Mouse (Mus musculus): ENCODE measurements around the gene Camk1d.
"Not testable (repeated sequence)": the region's sequence is repeated elsewhere in the genome, so short reads cannot be mapped to it uniquely, and the experiment has no call there.

Camk1d gene

GRCm38 (mm10) chr2:5563685-5564084 lies 150.6 kb downstream of the Camk1d start:
- DNase-seq (ENCODE audit: low spot score): no peak

- no peak for DNase-seq (ENCODE audit: low spot score)
These were observed 152.9 kb downstream of the Camk1d start for GRCm38 (mm10) chr2:5561446-5561845.

GRCm38 (mm10) chr2:5553264-5553663 lies 161.1 kb downstream of the Camk1d start:
- no peak for DNase-seq (ENCODE audit: low spot score)

- DNase-seq (ENCODE audit: low spot score): no peak
These were observed 162.5 kb downstream of the Camk1d start for GRCm38 (mm10) chr2:5551758-5552255.

GRCm38 (mm10) chr2:5549334-5549733 lies 165.0 kb downstream of the Camk1d start:
- DNase-seq (ENCODE audit: low spot score): no peak

GRCm38 (mm10) chr2:5548872-5549271 lies 165.4 kb downstream of the Camk1d start:
- no peak for DNase-seq (ENCODE audit: low spot score)

GRCm38 (mm10) chr2:5540870-5541269 lies 173.4 kb downstream of the Camk1d start:
- no peak for DNase-seq (ENCODE audit: low spot score)

- not testable (repeated sequence) for DNase-seq (ENCODE audit: low spot score)
These were observed 174.4 kb downstream of the Camk1d start for GRCm38 (mm10) chr2:5539894-5540293.

GRCm38 (mm10) chr2:5533868-5534267 lies 180.4 kb downstream of the Camk1d start:
- no peak for DNase-seq (ENCODE audit: low spot score)

- no peak for DNase-seq (ENCODE audit: low spot score)
These were observed 184.3 kb downstream of the Camk1d start for GRCm38 (mm10) chr2:5529992-5530391.

GRCm38 (mm10) chr2:5519221-5519669 lies 195.1 kb downstream of the Camk1d start:
- no peak for DNase-seq (ENCODE audit: low spot score)

- no peak for DNase-seq (ENCODE audit: low spot score)
These were observed 199.2 kb downstream of the Camk1d start for GRCm38 (mm10) chr2:5515106-5515505.

GRCm38 (mm10) chr2:5514095-5514494 lies 200.2 kb downstream of the Camk1d start:
- no peak for DNase-seq (ENCODE audit: low spot score)

- DNase-seq (ENCODE audit: low spot score): no peak
These were observed 200.7 kb downstream of the Camk1d start for GRCm38 (mm10) chr2:5513621-5514020.

GRCm38 (mm10) chr2:5510042-5510441 lies 204.3 kb downstream of the Camk1d start:
- no peak for DNase-seq (ENCODE audit: low spot score)

- DNase-seq (ENCODE audit: low spot score): no peak
These were observed 214.7 kb downstream of the Camk1d start for GRCm38 (mm10) chr2:5499620-5500019.

- no peak for DNase-seq (ENCODE audit: low spot score)
These were observed 224.4 kb downstream of the Camk1d start for GRCm38 (mm10) chr2:5489916-5490315.

- no peak for DNase-seq (ENCODE audit: low spot score)
These were observed 227.0 kb downstream of the Camk1d start for GRCm38 (mm10) chr2:5487344-5487743.

- no peak for DNase-seq (ENCODE audit: low spot score)
These were observed 227.7 kb downstream of the Camk1d start for GRCm38 (mm10) chr2:5486663-5487062.

- DNase-seq (ENCODE audit: low spot score): no peak
These were observed 228.5 kb downstream of the Camk1d start for GRCm38 (mm10) chr2:5485786-5486185.

- DNase-seq (ENCODE audit: low spot score): no peak
These were observed 234.4 kb downstream of the Camk1d start for GRCm38 (mm10) chr2:5479886-5480285.

- no peak for DNase-seq (ENCODE audit: low spot score)
These were observed 235.6 kb downstream of the Camk1d start for GRCm38 (mm10) chr2:5478709-5479108.

- no peak for DNase-seq (ENCODE audit: low spot score)
These were observed 236.1 kb downstream of the Camk1d start for GRCm38 (mm10) chr2:5478256-5478655.

GRCm38 (mm10) chr2:5477525-5477924 lies 236.8 kb downstream of the Camk1d start:
- DNase-seq (ENCODE audit: low spot score): no peak

Data from spleen, adult 12 weeks (tissue).